Mouse (Mus musculus) adrenal gland, adult 8-10 months (tissue): ENCODE measurements at regions not wholly inside any gene's neighbourhood (a gene's known extent, or its start where the extent isn't known, plus 50 kb on each side); places are given as distances from the start of the nearest gene placed in this dataset.
A peak's percentile ranks its signal among the peaks of the same experiment; 100 is the strongest.

ENCODE experiments used
- DNase-seq: peaks from one replicate; pipeline ENCODE4 v3.0.0; 2022

GRCm38 (mm10) chr8:88972993-88973690 is 70.8 kb downstream of the Sall1 start:
- no peak for DNase-seq

GRCm38 (mm10) chr8:88958843-88959242 is 85.1 kb downstream of the Sall1 start:
- DNase-seq = no peak

- no peak for DNase-seq
These were observed 90.8 kb downstream of the Sall1 start for GRCm38 (mm10) chr8:88953178-88953577.

- no peak for DNase-seq
These were observed 92.2 kb downstream of the Sall1 start for GRCm38 (mm10) chr8:88951829-88952155.

GRCm38 (mm10) chr8:88951145-88951828 is 92.7 kb downstream of the Sall1 start:
- DNase-seq = no peak

GRCm38 (mm10) chr8:88949975-88950374 is 94.0 kb downstream of the Sall1 start:
- DNase-seq = no peak

- DNase-seq = no peak
These were observed 95.0 kb downstream of the Sall1 start for GRCm38 (mm10) chr8:88948981-88949380.

GRCm38 (mm10) chr8:88948328-88948727 is 95.6 kb downstream of the Sall1 start:
- no peak for DNase-seq

- DNase-seq = no peak
These were observed 96.6 kb downstream of the Sall1 start for GRCm38 (mm10) chr8:88947384-88947783.

GRCm38 (mm10) chr8:88945656-88946055 is 98.3 kb downstream of the Sall1 start:
- no peak for DNase-seq

- no peak for DNase-seq
These were observed 99.9 kb downstream of the Sall1 start for GRCm38 (mm10) chr8:88944038-88944437.

- no peak for DNase-seq
These were observed 104.8 kb downstream of the Sall1 start for GRCm38 (mm10) chr8:88939071-88939746.

- no peak for DNase-seq
These were observed 109.3 kb downstream of the Sall1 start for GRCm38 (mm10) chr8:88934708-88935107.

GRCm38 (mm10) chr8:88931050-88931449 is 112.9 kb downstream of the Sall1 start:
- DNase-seq = no peak

- no peak for DNase-seq
These were observed 113.6 kb downstream of the Sall1 start for GRCm38 (mm10) chr8:88930370-88930769.

GRCm38 (mm10) chr8:88928675-88929377 is 115.1 kb downstream of the Sall1 start:
- no peak for DNase-seq

GRCm38 (mm10) chr8:88922840-88923239 is 121.1 kb downstream of the Sall1 start:
- peak; percentile 5 for DNase-seq

GRCm38 (mm10) chr8:88921967-88922366 is 122.0 kb downstream of the Sall1 start:
- DNase-seq = no peak

- DNase-seq = no peak
These were observed 124.7 kb downstream of the Sall1 start for GRCm38 (mm10) chr8:88919282-88919681.

- no peak for DNase-seq
These were observed 127.9 kb downstream of the Sall1 start for GRCm38 (mm10) chr8:88916064-88916463.

- no peak for DNase-seq
These were observed 129.3 kb downstream of the Sall1 start for GRCm38 (mm10) chr8:88914657-88915056.

- DNase-seq = no peak
These were observed 129.8 kb downstream of the Sall1 start for GRCm38 (mm10) chr8:88914190-88914589.

GRCm38 (mm10) chr8:88906244-88906643 is 137.7 kb downstream of the Sall1 start:
- DNase-seq = no peak
